Mouse (Mus musculus) monocyte, adult 2 months (primary cell): Measurements from ENCODE around the gene Pbld1.
"Not testable (repeated sequence)": the region's sequence is repeated elsewhere in the genome, so short reads cannot be mapped to it uniquely, and the experiment has no call there.

ENCODE experiments used
- DNase-seq, 2 experiments: peaks; one replicate each; pipeline ENCODE4 v3.0.0; 2022; ENCODE audit warnings: low spot score in 2 of 2, low read depth in 1 of 2

Gene Pbld1

DNA sequence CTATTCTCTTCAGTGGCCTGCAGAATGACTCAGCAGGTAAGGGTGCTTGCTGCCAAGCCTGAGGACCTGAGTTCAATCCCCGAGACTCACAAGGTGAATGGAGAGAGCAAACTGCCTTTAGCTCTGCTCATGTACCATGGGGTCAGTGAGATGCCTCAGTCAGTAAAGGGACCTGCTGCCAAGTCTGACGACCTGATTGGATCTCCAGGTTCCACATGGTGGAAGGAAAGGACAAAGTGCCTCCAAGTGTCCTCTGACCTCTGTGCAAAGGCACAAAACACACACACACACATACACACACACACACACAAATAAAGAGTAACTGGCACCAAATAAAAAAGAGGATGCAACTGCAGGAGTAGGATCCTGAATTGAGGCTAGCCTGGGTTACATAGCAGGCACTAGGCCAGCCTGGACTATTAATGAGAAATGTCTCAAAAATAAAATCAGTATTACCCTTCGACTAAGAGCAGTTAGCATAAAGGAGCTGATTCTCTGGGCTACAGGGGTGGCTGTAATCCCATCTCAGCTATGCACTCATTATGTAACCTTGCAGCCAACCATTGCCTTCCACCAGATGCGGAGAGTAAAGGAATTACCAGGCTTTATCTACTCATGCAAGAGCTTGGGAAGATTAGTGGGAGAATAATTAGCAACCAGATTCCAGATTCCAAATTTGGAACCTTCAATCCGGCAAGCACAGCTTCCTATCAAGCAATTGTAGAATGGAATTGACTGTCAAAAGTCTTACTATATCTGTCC lies 19.9 kb upstream of the Pbld1 start:
- no peak for DNase-seq

DNA sequence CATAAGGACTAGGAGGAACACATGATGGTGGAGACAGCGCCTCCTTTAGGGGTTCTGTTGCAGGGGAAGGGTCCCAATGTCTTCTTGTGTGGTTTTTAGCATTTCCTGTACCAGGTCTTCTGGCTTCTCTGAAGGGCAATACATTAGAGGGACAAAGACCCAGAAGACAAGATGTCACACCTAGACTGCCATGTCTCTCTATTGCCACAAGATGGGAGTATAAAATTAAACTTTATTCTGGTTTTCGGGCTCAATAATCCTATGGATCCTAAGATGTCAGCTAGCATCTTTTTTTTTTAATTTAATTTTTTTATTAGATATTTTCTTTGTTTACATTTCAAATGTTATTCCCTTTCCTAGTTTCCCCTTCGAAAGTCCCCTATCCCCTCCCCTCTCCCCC lies 16.8 kb upstream of the Pbld1 start:
- DNase-seq, result no peak

GRCm38 (mm10) chr10:63047751-63048150 lies 12.2 kb upstream of the Pbld1 start:
- no peak for DNase-seq

DNA sequence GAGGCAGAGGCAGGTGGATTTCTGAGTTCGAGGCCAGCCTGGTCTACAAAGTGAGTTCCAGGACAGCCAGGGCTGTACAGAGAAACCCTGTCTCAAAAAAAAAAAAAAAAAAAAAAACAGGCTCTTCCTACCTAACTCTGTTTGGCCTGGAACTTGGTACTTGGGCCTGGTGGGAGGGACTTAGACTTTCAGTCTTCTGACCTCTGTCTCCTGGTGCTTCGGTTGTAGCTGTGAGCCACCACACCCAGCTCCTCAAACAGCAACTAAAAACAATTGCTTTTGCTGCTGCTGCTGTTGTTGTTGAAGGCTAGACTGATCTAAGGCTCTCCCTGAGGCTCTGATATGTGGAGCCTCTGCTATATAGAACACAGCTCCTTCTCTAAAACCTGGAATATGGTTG lies 10.9 kb upstream of the Pbld1 start:
- DNase-seq, result no peak

DNA sequence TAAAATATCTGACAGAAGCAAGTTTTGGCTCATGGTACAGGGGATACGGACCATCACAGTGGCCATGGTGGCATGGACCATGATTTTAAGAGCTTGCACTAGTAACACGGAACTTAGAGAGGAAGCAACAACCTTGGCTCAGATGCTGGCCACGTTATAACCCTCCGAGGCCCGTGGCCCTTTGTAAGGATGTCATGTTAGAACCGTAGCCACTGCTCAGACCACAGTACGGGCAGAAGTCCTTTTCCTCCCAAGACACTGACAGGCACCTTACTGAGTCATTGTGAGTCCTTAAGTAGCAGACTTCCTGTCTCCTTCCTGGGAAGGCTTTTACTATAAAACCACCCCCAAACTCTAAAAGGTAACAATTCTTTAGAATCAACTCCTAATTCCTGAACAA lies 8.7 kb upstream of the Pbld1 start:
- no peak for DNase-seq

- DNase-seq, result no peak
Measured at GRCm38 (mm10) chr10:63052011-63052410, 8.0 kb upstream of the Pbld1 start.

DNA sequence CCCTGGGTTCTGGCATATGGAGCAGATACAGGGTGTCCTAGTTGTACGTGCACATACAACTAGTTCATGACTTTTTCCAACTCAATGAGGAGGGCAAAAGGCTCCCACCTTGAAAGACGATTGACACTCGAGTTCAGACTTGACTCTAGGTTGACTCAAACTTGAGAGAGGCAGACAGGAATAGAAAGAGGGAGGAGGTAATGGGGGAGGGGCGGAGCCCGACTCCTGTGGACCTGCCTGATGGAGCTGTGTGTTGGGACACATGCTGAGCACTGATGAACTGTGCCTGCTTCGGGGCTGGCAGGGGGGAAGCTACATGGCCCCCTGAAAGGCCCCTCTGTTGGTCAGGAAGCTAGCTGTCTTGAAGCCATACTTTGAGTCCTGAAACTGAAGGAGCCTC lies 7.0 kb upstream of the Pbld1 start:
- DNase-seq, result no peak

DNA sequence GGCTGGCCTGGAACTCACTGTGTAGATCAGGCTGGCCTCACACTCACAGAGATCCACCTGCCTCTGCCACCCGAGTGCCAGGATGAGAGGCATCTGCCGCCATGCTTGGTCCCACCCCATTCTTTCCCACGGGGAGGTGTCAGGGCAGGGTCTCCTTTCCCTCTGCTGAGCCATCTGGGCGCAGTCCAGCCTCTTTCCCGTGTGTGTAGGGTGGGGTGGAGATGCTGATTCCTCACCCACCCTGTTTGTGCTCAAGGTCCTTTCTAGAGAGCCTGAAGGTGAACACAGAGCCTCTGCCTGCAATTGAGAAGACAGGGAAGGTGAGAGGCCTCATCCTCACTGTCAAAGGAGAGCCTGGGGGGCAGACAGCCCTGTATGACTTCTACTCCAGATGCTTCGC lies 5.9 kb upstream of the Pbld1 start:
- DNase-seq, result not testable (repeated sequence)

DNA sequence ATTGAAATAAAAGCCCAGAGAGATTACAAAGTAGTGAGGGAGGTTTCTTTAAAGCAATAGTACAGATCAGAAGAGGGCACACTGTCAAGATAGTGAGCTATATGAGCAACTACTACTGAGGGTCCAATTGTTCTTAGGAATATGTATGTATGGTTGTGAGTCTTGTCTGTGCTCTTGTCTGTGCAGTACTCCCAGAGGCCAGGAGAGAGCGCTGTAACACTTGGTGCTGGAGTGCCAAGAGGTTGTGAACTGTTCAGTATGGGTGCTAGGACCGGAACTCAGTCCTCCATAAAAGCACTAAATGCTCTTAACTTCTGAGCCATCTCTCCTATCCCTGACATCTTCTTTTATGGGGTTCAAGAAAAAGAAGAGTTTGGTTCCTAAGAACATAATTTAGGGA lies 5.4 kb upstream of the Pbld1 start:
- no peak for DNase-seq

DNA sequence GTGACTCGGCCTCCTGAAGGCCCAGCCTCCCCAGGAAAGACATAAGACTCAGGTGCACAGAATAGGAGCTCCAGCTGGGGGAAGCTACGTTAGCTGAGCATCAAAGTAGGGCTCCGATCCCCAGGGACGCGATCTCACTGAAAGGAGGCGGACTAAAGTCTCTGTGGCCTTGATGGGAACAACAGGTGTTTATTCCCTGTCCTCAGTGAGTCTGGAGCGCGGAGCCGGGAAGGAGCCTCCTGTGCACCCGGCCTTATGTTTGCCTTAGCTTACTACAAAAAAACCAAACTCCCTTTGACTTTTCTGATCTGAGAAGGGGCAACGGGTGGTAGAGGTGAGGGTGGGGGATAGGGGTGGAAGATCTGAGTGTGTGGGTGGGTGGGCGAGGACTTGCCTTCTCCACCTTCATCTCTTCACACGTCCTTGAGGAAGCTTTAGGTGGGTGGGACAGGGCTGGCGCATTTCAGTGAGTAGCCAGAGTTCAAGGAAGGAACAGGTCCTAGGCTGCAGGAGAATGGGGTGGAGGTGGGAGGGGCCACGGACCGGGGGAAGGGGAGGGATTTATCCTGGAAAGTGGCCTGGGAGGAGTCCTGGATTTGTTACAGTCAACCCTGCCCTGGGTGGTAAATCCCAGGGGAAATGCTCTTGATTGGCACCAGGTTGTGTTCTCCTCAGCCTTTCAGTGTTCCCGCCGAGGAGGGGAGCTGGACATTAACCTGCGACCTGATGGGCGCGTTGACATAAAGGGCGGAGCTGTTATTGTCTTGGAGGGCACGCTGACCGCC lies 2.8 kb upstream of the Pbld1 start:
- no peak for DNase-seq

DNA sequence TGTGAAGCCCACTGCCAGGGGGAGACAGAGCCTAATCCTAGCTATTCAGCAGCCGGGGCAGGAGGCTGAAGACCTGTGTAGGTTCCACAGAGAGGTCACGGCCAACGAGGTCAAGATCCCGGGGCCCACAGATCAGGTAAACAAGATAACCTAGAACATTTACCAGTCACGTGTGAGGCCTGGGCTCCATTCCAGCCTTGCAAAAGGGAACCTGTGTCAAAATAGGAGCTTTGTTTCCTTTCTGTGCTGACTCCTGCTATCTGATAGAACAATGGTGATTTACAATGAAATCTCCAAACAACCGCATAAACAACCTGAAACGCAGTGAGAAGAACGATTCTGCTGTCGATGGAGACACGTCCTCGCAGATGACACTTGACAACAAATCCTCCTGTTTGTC lies 444 bp downstream of the Pbld1 start:
- no peak for DNase-seq

- DNase-seq, result no peak
Measured at GRCm38 (mm10) chr10:63061266-63061665, 1.3 kb downstream of the Pbld1 start.

DNA sequence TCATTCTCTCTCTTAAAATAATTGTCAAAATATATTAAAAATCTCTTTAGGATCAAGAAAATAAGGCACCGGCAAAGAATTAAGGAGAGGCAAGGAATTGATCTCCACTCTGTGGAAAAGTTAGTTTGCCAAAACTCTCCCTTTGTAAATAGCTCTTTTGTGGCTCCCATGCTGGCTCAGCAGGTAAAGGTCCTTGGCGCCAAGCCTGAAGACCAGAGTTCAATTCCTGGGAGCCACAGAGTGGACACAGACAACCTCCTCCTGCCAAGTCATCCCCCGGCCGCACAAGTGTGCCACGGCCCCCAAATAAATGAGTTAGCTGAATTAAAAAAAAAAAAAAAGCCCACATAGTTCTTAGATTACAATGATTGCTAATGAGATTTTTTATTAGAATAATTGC lies 2.7 kb downstream of the Pbld1 start:
- DNase-seq, result no peak

DNA sequence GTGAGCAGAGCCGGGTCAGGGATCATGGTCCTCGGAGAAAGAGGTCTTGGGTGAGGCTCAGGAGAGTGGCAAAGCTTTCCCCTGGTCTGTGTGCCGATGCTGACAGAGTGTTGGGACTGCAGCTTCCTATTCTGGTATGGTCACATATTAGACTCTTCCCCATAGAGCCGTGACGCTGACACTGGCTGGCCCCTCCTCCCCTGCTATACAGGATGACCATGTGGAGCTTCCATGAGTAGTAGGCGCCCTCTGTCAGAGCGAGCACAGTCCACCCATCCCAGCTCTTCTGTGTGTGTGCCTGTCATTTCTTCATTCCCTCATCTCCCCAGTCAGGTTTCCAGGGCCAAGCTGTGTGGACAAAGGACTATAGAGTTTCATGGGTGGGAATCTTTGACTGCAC lies 3.4 kb downstream of the Pbld1 start:
- DNase-seq, result no peak

DNA sequence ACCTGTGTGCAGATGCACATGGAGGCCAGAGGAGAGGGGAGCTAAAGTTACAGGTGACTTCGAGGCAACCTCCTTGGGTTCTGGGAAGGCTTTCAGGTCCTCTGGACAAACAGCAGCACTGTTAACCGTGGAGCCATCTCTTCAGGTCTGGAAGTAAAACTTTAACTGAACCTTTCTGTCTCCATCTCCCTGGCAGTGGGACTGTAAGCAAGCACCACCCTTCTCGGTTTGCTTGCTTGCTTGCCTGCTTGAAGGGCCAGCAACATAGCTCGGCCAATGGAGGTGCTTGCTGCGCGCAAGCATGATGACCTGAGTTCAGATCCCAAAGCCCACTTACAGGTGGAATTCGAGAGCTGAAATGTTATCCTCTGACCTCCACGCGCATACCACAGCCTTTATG lies 4.6 kb downstream of the Pbld1 start:
- DNase-seq, result no peak

- DNase-seq, result no peak
Measured at GRCm38 (mm10) chr10:63065561-63065960, 5.6 kb downstream of the Pbld1 start.

DNA sequence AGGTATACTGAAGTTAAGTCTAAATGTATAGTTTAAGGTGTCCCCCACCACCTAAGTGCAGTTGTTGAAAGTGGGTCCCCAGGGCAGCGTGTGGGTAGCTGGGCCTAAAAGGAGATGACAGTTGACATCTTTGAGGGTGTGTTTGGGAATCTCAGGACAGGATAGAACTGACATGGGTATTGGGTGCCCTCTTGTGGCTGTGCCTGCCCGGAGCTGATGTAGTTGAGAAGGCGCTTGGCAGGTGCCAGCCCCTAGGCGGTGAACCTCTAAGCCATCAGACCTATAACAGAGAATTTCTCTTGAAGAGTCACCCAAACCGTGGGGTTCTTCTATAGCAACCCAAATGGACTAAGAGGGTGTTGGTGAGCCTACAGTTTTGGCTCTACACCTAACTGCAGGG lies 6.0 kb downstream of the Pbld1 start:
- peak in 1 of 2 experiments; percentile 13 for DNase-seq

- DNase-seq, result no peak
Measured at GRCm38 (mm10) chr10:63086304-63086703, 26.3 kb downstream of the Pbld1 start.

- DNase-seq, result no peak
Measured at GRCm38 (mm10) chr10:63089103-63089757, 29.3 kb downstream of the Pbld1 start.

- no peak for DNase-seq
Measured at GRCm38 (mm10) chr10:63089758-63090571, 30.0 kb downstream of the Pbld1 start.

GRCm38 (mm10) chr10:63091915-63092314 lies 32.0 kb downstream of the Pbld1 start:
- DNase-seq, result no peak
